Mouse (Mus musculus): Measurements from ENCODE around the gene Cnga1. TPM values are rescaled to one million over a fixed set of nuclear protein-coding genes. Genes with fewer than 3 reads are reported as not detected.
A peak's percentile ranks its signal among the peaks of the same experiment; 100 is the strongest.

The Cnga1 gene
- not detected in 2 replicates for total RNA-seq (2014; fragmentation: Nextera tagmentation)
- total RNA-seq (2017) = not detected in 2 replicates

DNA sequence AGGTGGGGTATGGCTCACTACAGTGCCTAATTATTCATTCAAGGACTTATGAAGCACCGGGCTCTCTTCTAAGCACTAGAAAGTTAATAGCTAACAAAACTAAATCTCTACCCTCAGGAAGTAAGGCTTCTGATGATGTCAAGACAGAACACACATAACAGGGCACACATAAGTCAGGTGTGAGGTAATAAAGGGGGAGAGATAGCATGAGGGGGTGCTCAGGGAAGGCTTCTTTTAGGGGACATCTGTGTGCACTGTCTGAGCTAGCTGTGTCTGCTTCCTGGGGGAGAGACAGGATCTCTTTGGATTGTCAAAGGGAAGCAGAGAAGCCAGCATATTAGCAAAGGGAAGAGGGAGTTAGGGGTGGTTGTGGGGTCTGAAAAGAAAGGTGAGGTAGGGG lies at the start of gene Cnga1:
TSS of gene Cnga1 (minus strand) at position 101 of the 400 bp plus-strand sequence.
- ATAC-seq (replicated peaks; ENCODE audit: poor library complexity, severe bottlenecking) = no peak

DNA sequence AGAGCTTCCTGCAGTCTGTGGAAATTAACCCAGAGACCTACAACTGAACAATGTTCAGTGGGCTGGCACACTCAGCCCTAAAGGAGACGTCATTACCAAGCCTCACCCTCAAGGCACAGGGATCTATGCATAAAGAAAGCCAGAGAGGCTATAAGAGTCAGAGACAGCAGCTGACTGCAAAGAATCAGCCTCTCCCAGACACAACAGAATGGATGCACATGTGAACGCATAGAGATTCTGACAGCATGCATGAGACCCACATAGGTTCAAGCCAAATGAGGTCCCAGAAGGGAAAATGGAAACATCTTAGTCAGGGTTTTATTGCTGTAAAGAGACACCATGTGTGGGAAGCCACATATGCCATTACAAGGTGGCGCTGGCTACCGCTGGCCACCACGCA lies 46.4 kb upstream of the Cnga1 start:
- no peak for ATAC-seq (replicated peaks; ENCODE audit: poor library complexity, severe bottlenecking)

DNA sequence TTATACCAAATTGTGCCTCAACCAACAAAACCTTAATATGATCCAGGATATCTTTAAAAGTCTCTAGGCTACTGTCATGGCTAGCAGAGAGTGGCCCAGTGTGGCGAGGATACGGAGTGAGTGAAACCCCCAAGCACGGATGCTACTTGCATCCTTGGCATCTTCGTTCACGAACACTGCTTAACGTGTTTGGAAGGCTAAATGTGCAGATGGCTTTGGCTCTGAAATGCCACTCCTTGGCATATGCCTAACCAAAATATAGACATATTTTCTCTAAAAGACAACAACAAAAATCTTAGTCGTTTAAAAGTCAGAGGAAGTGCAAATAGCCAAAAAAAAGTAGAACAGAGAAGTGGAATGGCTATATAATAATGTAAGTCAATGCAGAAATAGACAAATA lies 45.5 kb upstream of the Cnga1 start:
- no peak for ATAC-seq (replicated peaks; ENCODE audit: poor library complexity, severe bottlenecking)

DNA sequence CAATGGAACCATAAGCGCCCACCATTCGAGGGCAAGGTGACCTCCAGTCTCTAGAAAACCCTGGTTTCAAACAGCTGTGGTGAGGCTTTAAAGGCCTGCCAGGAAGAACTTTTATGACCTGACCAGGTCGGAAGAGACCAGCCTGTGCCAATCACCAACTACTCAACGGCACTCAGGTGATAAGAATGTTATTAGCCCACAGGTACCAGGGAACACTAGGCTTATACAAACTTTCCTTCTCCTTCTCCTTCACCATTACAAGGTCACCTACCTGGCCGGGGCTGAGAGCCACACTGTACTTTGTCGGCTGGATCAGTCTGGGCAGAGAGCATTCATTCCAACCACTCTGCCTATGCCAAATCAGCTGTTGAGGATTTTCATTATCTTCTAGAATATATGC lies 37.4 kb upstream of the Cnga1 start:
- no peak for ATAC-seq (replicated peaks; ENCODE audit: poor library complexity, severe bottlenecking)

DNA sequence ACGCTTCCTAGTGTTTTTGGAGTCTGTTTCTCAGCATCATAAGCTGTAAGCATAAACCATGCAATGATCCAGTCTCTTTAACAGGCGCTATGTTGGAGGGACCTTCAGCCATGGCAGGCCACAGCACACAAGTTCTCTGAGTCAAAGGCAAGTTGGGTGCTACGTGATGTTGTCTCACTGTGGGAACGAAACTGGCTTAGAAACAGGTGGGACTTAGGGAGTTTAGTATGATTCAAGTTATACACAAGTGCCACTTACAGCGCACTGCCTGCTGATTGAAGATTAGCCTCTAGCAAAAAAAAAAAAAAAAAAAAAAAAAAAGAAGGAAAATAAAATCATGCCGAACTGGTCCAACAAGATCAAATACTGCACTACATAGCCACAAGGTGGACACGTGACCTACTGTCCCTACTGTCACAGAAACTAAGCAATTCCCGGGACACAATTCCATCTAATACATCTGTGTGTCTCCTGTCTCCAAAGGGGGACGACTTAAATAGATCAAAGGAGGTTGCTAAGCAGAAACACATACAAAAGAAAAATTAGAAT lies 31.0 kb upstream of the Cnga1 start:
- ATAC-seq (replicated peaks; ENCODE audit: poor library complexity, severe bottlenecking) = no peak

DNA sequence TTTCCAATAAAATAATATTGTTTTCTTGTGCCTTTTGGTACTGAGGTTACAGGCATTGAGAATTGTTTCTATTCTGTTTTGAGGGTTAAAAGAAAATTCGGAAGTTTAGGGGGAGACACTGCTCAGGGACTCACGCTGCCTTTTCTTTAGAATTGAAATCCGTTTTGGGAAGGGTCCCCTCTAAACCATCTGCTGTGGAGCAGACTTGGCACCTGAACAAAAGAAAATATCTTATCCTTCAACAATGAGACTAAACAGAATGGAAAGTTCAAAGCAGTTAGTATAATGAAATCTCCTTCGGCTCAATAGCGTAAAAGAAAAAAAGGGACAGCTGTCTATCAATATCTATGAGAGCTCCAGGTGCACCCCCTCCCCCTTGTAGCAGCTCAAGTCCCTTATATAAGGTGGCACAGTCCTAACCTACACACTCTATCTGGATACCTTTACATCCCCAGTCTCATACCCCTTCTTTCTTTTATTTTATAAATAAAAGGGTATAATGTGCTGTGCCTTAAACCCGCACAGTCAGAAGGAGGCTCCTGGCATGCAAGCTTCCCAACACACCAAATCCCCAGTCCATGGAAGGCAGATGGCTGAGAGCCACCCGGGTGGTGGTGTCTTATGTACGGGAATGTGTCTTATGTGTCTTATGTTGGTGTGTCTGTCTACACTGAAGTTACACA lies 27.1 kb upstream of the Cnga1 start:
- no peak for ATAC-seq (replicated peaks; ENCODE audit: poor library complexity, severe bottlenecking)

DNA sequence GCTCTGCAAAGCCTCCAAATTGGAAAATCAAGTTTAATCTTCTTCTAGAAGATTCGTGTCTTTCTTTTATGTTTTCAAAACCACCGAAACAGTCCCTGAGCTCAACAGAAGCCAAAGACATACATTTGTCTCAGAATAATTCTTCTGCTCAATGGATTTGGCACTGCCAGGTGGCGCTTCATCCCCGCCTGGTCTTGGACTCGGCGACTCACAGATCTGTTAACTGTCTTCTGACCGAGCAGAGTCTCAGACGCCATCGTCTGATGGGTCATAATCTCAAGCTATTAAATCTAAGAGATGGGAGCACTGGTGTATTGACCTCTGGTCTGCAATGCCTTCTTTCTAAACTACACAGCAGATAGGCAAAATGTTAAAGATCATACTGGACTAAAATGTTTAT lies 24.3 kb upstream of the Cnga1 start:
- no peak for ATAC-seq (replicated peaks; ENCODE audit: poor library complexity, severe bottlenecking)

DNA sequence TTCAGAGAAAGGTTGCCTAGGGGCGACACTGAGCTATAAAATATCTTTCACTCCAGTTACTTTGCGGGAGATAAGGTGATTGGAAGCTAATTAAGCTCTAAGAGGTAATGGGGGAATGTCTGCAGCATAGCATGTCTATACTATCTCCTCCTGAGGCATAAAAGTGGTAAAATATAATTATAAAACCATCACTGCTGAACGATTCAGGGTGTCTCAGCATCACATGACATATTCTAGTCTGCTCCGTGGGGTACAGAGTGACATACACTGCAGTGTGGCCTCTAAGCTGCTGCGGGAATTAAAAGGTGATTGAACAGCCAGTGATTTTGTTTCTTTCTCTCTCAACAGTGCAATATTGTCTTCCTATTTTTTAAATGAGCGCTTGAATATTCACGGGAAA lies 22.4 kb upstream of the Cnga1 start:
- ATAC-seq (replicated peaks; ENCODE audit: poor library complexity, severe bottlenecking) = no peak

DNA sequence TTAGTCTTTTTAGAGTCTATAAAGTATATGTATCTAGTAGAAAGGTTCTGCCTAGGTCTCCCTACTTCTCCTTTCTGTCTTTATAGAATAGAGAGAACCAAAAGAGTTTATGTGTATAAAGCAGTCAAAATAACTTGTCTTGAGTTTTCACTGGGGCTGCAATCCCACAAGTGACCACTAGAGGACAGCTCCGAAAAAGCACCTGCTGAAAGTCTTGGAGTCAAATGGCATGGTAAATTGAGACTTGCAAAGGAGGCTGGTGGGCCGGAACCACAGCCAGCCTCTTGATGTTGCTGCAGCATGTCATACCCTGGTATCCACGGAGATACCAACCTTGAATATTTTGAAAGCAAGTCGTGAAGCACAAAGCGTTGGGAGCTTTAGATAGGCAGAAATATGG lies 21.2 kb upstream of the Cnga1 start:
- peak; percentile 68 for ATAC-seq (replicated peaks; ENCODE audit: poor library complexity, severe bottlenecking)

DNA sequence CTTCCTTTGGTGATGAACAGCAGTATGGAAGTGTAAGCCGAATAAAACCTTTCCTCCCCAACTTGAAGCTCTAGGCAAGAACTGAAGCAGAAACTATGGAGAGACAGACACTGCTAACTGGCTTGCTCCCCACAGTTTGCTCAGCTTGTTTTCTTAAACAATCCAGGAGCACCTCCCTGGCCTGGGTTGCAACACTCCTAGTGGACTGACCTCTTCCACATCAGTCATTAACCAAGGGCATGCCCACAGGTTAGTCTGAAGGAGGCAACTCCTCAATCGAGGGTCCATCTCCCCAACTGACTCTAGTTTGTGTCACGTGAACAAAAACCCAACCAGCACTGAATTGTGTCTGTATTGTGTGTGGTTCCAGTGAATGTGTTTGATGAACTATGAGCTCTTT lies 20.8 kb upstream of the Cnga1 start:
- no peak for ATAC-seq (replicated peaks; ENCODE audit: poor library complexity, severe bottlenecking)

DNA sequence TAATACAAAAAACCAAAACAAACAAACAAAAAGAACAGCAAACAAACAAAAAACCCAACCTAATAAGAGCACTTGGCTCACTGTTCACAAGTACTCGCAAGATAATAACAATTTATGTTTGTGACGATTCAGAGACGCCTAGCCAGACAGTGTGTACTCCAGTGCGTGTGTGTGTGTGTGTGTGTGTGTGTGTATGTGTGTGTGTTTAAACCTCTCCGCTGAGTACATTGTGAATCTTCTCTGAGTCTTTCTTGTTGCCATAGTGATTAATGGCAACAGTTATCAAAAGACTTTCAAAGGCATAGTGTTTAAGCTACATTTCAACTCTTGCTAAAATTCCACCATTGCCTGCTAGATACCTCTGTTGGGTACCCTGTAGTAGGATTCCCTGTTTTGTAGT lies 20.1 kb upstream of the Cnga1 start:
- ATAC-seq (replicated peaks; ENCODE audit: poor library complexity, severe bottlenecking) = no peak

DNA sequence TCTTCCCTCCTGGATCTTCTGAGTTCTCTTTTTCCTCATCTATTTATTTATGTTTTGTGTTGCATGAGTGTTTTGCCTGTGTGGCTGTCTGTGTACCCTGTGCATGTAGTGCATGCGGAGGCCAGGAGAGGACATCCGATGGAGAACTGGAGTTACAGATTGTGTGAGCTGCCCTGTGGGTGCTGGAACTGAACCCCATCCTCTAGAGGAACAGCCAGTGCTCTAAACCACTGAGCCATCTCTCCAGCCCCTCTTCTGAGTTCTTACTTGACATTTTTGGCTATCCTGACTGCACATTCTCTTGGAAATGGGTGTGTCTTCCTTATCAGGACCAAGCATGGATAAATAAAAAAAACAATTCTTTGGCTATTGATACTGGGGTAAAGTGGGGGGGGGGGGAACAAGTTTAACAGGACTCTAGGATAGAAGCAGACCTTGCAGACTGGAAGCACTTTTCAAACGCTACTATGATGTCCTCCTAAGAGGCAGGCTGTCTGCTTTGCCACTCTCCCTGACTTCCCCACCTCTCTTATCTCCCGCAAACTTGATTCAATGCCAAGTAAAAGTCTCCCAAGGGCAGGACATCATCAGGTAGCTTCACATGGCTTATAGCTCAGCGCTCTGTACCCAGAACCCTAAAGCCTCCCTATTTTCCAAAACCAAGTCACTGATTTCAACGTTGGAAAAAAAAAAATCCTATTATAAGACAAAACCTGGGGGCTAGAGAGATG lies 17.1 kb upstream of the Cnga1 start:
- no peak for ATAC-seq (replicated peaks; ENCODE audit: poor library complexity, severe bottlenecking)

DNA sequence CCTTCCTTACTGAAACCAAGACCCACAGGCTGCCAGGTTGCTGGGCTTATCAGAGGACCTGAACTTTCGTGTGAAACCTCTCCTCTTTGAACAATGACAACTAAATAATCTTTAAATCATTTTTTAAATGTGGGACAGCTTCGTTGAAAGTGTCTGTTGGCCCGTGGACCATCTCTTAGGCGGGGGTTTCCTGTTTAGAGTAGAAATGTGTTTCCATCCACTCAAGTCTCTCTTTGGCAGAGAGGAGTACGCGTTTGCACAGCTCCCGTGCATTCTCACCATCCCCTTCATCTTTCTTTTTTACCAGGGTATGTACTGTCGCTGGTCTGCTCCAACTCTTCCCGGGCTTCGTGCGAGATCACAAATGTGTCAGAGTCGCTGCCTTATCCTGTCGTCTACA lies 14.3 kb upstream of the Cnga1 start:
- ATAC-seq (replicated peaks; ENCODE audit: poor library complexity, severe bottlenecking) = no peak

DNA sequence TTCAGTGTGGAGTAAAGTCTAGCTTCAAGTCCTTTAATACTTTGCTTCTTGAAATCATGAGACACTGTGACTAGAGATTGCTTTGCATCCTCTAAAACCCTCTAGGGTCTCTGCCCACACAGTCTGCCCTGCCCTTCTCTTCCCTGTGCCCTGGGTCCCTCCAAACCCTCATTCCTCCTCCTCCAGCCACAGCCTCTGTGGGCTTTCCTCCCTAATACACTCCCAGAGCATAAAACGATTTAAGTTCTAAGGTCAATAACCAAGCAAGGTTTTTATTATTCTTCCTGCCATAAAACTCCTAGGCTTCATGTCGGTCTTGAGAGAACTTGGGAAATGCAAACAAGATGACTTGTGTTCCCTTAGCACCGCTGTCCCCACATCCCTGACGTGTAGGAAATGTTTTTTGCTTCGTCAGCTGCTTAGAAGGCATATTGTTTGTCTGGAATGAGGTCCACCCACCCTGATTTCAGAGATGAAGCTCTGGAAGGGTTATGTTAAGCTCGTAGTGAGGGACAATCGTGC lies 12.3 kb upstream of the Cnga1 start:
- no peak for ATAC-seq (replicated peaks; ENCODE audit: poor library complexity, severe bottlenecking)

DNA sequence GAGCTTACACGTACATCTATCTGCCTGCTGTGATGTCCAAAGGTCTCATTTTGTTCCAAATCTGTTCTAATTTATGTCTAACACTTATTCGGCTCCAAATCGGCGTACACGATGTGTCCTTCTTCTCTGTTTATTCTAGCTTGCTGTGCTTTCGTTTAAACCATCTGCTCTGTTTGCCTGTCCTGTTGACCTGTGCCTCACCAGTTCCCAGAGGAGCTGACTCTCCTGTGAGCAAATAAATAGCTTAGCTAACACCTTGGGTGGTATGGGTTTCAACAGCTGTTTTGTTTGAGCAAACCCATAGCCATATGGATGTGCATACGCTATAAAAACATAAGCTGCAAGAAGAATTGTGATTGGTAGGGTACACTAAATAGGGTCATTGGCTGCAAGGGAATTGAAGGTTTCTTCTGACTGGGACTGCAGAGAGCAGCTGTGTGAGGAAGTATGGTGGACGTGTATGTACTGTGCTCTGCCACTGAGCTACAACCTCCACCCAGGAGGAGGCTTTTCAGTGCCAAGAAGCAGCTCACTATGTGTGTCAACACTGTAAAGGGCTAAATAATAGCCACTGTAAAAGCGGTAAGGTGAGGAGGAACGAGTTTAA lies 9.1 kb upstream of the Cnga1 start:
- ATAC-seq (replicated peaks; ENCODE audit: poor library complexity, severe bottlenecking) = no peak

DNA sequence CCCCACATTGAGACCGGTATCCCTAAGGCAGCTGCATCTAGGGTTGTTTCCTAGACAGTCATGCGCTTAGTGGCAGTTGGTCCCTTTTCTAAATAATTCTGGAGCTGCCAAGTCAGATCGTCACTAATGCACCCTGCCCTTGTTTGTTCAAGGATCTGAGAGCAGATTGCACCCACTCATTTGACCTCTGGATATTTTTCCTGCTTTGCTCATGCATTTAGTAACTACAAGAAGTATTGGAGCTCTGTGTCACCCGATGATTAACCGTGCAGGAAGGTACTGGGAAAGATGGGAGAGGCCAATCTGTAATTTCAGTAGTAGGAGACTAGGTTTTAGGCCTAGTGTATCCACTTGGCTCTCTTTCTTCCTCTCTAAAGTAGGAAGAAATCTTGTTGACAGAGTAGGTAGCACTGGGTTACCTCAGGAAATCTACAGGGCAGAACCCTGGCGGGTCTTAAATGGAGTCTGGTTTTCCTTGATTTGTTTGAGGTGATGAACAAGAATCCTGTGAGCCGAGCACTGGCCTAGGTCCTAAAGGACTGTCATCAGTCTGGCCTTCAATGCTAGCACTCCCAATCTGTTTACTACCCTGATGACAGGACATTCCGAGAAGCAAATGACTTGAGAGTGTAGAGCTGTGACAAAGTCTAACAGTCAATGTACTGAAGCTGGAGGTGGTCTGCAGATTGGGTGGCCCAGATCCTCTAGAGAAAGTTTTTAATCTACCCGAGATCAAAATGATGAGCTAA lies 5.1 kb upstream of the Cnga1 start:
- no peak for ATAC-seq (replicated peaks; ENCODE audit: poor library complexity, severe bottlenecking)

DNA sequence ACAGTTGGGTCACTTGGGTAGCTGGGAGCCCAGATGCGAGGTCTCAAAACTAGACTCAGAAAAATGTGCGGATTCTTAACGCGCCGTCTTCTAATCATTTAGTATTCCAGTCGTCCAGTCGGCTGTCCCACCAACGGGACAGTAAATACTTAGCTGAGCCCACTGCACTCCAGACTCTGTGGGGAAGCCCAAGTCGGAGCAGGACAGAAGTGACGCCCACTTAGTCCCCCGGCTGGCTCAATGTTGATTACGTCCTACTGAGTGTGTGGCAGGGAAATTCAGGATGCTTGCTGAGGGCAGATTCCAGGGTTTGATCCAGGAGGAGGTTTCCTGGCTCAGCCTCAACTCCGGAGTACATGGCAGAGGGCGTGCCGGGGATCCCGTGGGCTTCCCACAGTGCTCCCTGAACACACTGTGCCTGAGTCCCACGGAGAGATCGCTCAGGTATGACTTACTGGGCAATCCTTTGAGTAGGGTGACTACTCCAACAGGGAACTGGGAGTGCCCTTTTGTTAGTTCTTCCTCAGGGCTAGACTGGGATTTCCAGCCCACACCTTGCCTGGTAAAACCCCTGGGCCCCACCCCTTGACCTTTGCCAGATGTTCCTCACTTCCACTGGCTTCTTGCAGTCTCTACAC lies 4.0 kb upstream of the Cnga1 start:
- ATAC-seq (replicated peaks; ENCODE audit: poor library complexity, severe bottlenecking) = peak; percentile 39

DNA sequence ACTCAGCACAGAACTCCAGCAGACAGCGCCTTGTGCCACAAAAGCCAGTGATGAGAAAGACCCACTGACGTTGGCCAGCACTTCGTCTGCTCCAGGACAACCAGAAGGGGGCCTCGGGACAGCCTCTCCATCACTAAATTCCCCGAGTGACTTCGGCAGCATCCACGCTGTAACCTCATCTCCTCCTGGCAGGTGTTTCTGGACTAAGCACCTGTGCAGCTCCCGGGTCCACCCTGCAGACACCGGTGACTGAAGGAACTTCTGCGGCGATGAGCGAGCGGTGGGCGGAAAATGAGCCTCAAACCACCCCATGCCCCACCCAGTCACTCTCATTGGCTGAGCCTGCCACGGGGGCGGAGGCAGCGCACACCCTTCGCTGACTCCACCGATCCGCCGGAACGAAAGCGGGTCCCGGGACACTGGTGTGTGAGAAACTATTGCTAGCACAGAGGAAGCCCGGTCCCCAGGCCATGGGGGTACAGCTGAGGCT lies 3.4 kb upstream of the Cnga1 start, which contains the start of gene Nipal1:
TSS of gene Nipal1 (plus strand) at position 378 of the 490 bp plus-strand sequence.
- peak; percentile 95 for ATAC-seq (replicated peaks; ENCODE audit: poor library complexity, severe bottlenecking)

DNA sequence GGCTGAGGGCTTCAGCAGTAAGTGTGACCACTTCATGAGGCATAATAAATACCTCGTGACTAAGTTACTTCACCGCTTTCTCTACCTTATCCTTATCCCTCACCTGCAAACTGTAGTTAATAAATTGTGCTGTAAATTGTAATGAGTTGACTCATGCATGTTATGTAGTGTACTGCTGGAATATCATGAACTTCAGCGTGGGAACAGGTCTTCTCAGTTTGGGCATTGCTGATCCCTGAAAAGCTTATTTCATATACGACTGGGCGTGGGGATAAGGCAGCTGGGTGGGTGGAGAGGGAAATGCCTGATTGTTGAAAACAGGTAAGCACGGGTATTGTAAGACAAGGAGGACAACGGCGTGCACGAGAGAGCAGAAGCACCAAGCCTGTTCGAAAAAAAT lies 2.9 kb upstream of the Cnga1 start:
- no peak for ATAC-seq (replicated peaks; ENCODE audit: poor library complexity, severe bottlenecking)

DNA sequence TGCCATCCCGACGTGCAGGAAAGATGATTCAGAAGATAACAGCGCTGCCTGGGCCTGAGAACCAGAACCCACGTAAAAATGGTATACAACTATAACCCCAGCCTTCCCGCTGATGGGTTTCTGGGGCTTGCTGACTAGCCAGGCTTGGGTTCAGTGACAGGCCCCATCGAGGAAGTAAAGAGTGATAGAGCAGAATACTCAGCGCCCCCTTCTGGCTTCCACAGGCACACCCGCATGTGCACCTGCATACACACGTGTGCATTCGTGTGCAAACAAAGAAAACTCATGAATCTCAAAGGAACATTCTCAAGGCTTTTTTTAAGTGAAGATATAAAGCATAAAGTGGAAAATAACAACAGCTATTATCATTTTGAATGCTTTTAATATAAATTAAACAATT lies 2.1 kb upstream of the Cnga1 start:
- peak; percentile 63 for ATAC-seq (replicated peaks; ENCODE audit: poor library complexity, severe bottlenecking)
